Mouse (Mus musculus) right cerebral cortex, postnatal 25 days (tissue): ENCODE measurements around the gene Mapkbp1.

ENCODE experiments used
- DNase-seq: peaks from one replicate; pipeline ENCODE4 v3.0.0; 2022

Mapkbp1 gene

DNA sequence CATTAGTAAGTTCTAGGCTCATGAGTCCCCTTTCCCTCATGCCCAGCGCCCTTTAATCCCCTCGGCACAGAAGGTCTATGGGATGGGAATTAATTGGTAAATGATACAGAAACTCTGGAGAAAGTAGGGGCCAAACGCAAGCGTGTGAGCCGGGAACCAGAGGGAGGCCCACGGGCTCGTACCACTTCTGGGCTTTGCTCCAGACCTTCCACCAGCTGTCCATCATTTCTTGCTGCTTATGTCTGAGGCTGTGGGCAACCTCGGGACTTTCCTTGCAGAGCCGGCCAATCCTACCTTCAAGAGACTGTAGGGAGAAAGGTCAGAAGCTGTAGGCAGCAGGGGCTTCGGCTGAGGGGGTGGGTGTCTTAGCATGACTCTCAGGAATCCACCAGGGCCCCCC, 83.4 kb downstream of the Mapkbp1 start:
- DNase-seq = no peak

- no peak for DNase-seq
Observed at GRCm38 (mm10) chr2:120058818-120059217, 86.3 kb downstream of the Mapkbp1 start.

- no peak for DNase-seq
Observed at GRCm38 (mm10) chr2:120059466-120059865, 87.0 kb downstream of the Mapkbp1 start.

- DNase-seq = no peak
Observed at GRCm38 (mm10) chr2:120060190-120060589, 87.7 kb downstream of the Mapkbp1 start.

DNA sequence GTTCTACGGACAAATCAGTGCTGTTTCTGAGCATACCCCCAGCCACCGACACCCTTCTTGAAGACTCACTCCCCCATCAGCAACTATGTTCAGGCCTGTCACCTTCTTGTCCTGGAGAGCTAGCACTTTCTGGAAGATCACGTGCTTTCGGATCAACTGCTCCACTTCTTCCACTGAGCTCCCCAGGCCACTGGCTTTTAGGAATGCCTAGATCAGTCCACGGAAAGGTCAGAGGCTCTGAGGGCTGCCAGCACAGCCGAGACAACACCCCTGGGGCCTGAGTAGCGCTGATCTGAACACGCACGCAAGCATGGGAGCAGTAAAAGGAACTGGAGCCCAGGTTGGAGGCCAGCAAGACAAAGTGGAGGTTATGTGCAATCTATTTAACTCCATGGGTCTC, 88.2 kb downstream of the Mapkbp1 start:
- no peak for DNase-seq

- no peak for DNase-seq
Observed at GRCm38 (mm10) chr2:120062248-120062647, 89.7 kb downstream of the Mapkbp1 start.

DNA sequence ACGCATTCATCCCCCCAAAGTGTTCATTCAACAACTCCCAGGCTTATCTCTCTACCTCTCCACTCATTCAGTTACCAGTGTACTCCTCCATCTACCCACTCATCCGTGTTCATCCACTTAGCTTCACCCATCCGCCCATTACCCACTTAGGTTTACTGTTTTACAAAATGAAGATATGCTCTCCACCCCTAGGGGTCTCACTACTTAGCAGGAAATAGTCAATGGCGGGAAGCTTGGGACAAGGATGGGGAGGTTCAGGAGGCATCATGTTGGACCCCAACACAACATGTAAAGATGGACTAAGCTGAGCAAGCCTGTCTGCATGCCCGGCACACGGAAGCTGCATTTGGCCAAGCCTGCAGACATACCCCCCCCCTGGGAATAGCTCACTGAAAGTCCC, 92.1 kb downstream of the Mapkbp1 start:
- DNase-seq = no peak

- peak; percentile 53 for DNase-seq
Observed at GRCm38 (mm10) chr2:120065243-120065642, 92.7 kb downstream of the Mapkbp1 start.

- no peak for DNase-seq
Observed at GRCm38 (mm10) chr2:120066224-120066623, 93.7 kb downstream of the Mapkbp1 start.

DNA sequence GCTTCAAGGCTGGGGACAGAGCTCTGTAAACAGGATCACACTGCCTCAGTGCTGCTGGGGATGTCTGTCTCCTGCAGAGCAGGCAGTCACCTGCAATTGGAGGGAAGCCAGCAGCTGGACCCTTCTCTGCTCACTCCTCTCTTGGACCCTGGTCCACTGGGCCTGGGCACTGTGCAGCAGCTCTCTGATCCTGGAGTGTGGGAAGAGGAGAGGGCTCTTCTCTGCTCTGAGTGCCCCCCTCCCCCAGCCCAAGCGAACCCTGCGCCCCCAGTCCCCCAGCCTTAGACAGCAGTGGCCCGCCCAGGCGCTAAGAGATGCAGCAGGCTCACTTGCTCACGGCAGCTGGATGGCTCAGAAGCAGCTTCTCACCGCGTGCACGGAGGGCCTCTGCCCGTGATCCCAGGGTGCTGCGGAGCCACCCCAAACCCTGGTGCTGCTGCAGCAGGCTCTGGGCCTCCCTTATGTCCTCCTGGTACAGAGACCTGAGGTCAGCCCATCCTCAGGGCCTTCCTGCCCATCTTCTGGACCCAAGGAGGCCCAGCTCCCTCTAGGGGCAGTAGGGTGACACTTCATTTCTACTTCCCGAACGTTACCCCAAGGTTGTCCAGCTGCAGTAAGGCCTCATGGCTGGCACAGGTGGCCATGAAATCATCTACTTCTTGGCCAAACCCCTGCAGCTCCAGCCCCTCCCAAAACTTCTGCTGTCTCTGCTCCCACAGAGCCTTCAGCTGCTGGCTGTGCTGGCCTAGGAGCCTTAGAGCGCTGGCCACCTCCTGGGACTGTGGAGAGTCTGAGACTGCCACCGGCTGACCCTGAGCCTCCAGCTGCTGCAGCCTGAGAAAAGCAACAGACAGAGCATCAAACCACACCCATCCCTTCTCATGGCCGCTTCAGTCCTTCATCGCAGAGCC, 96.3 kb downstream of the Mapkbp1 start:
- DNase-seq = no peak

GRCm38 (mm10) chr2:120069466-120069990, 97.0 kb downstream of the Mapkbp1 start:
- peak; percentile 63 for DNase-seq

- DNase-seq = no peak
Observed at GRCm38 (mm10) chr2:120074096-120074495, 101.6 kb downstream of the Mapkbp1 start.

- DNase-seq = peak; percentile 63
Observed at GRCm38 (mm10) chr2:120076076-120076705, 103.7 kb downstream of the Mapkbp1 start.
